Mouse (Mus musculus): ENCODE measurements around the gene Phlda2. TPM values are rescaled to one million over a fixed set of nuclear protein-coding genes. Genes with fewer than 3 reads are reported as not detected.

Phlda2 gene
- total and polyA plus RNA-seq, 2 experiments from 2014 or later = not detected

GRCm38 (mm10) chr7:143467714-143468113 lies 35.2 kb downstream of the Phlda2 start:
- Histone ChIP-seq H3K4me3 (ENCODE audit: low read depth, low read length) (no peak overlapping the region), H3K27me3 (ENCODE audit: control insufficient read depth, insufficient read depth, low read length) (no peaks in the 10 kb centered on the region), H3K27ac (ENCODE audit: low read depth) (no peak overlapping the region), H3K9me3 (replicated peaks; ENCODE audit: control insufficient read depth, low read length) (no peaks in the 10 kb centered on the region), H3K9ac (replicated peaks; ENCODE audit: low read depth, low read length) (no peak overlapping the region), H3K4me1 (ENCODE audit: control insufficient read depth, insufficient read depth) (peaks cover 10% of the 10 kb centered on the region; the same call in 1 of the 2 replicates), H3K4me2 (ENCODE audit: low read depth, low read length) (no peak overlapping the region), H3K36me3 (replicated peaks; ENCODE audit: control insufficient read depth, insufficient read depth, low read length) (no peaks in the 10 kb centered on the region)
- ATAC-seq (ENCODE audit: insufficient read depth, low read depth) (no peak), DNase-seq (ENCODE audit: low spot score) (no peak)
- TF ChIP-seq EP300 (IDR thresholded peaks at IDR 0.05; ENCODE audit: low read depth) (no peak), CTCF (IDR thresholded peaks at IDR 0.05; ENCODE audit: low read depth) (no peak)
- 33% methylated on average over 6 of the region's 6 CpGs for WGBS

- DNase-seq (ENCODE audit: low spot score) = peak; percentile 61
- no peak overlapping the region for H3K27ac ChIP-seq (ENCODE audit: low read depth)
- no peak overlapping the region for H3K4me3 ChIP-seq (ENCODE audit: low read depth, low read length)
- peak; percentile 21; the same call in 1 of the 2 replicates for ATAC-seq (ENCODE audit: insufficient read depth, low read depth)
- H3K36me3 ChIP-seq (replicated peaks; ENCODE audit: control insufficient read depth, insufficient read depth, low read length) = no peaks in the 10 kb centered on the region
- H3K4me2 ChIP-seq (ENCODE audit: low read depth, low read length) = no peak overlapping the region
- H3K9me3 ChIP-seq (replicated peaks; ENCODE audit: control insufficient read depth, low read length) = no peaks in the 10 kb centered on the region
- H3K4me1 ChIP-seq (ENCODE audit: control insufficient read depth, insufficient read depth) = peaks cover 10% of the 10 kb centered on the region; the same call in 1 of the 2 replicates
- peak; percentile 94 for TF ChIP-seq CTCF (IDR thresholded peaks at IDR 0.05; ENCODE audit: low read depth)
- no peak for TF ChIP-seq EP300 (IDR thresholded peaks at IDR 0.05; ENCODE audit: low read depth)
- WGBS = 36% methylated on average over 14 of the region's 14 CpGs
- H3K27me3 ChIP-seq (ENCODE audit: control insufficient read depth, insufficient read depth, low read length) = no peaks in the 10 kb centered on the region
- H3K9ac ChIP-seq (replicated peaks; ENCODE audit: low read depth, low read length) = no peak overlapping the region
Observed at GRCm38 (mm10) chr7:143466099-143466677, 36.8 kb downstream of the Phlda2 start.

- H3K4me3 ChIP-seq (ENCODE audit: low read depth, low read length) = peak overlapping the region; percentile 43
- ATAC-seq (ENCODE audit: insufficient read depth, low read depth) (no peak), DNase-seq (ENCODE audit: low spot score) (peak; percentile 33)
- 0 out of 2 replicates have a peak overlapping the region, but pooled peaks have one; percentile 34 for H3K9ac ChIP-seq (replicated peaks; ENCODE audit: low read depth, low read length)
- no peak overlapping the region for H3K27ac ChIP-seq (ENCODE audit: low read depth)
- H3K27me3 ChIP-seq (ENCODE audit: control insufficient read depth, insufficient read depth, low read length) = no peaks in the 10 kb centered on the region
- H3K4me1 ChIP-seq (ENCODE audit: control insufficient read depth, insufficient read depth) = peaks cover 10% of the 10 kb centered on the region; the same call in 1 of the 2 replicates
- H3K36me3 ChIP-seq (replicated peaks; ENCODE audit: control insufficient read depth, insufficient read depth, low read length) = no peaks in the 10 kb centered on the region
- H3K4me2 ChIP-seq (ENCODE audit: low read depth, low read length) = peak overlapping the region; percentile 78
- TF ChIP-seq CTCF (IDR thresholded peaks at IDR 0.05; ENCODE audit: low read depth) = no peak
- no peak for TF ChIP-seq EP300 (IDR thresholded peaks at IDR 0.05; ENCODE audit: low read depth)
- WGBS = 16% methylated on average over 54 of the region's 56 CpGs
- no peaks in the 10 kb centered on the region for H3K9me3 ChIP-seq (replicated peaks; ENCODE audit: control insufficient read depth, low read length)
Observed at GRCm38 (mm10) chr7:143464811-143465560, 38.0 kb downstream of the Phlda2 start.

- DNase-seq (ENCODE audit: low spot score) (peak; percentile 68), ATAC-seq (ENCODE audit: insufficient read depth, low read depth) (no peak)
- WGBS = 29% methylated on average over 11 of the region's 11 CpGs
- Histone ChIP-seq H3K9ac (replicated peaks; ENCODE audit: low read depth, low read length) (no peak overlapping the region), H3K4me1 (ENCODE audit: control insufficient read depth, insufficient read depth) (peaks cover 14% of the 10 kb centered on the region; the same call in 1 of the 2 replicates), H3K4me2 (ENCODE audit: low read depth, low read length) (0 out of 2 replicates have a peak overlapping the region, but pooled peaks have one; percentile 20), H3K9me3 (replicated peaks; ENCODE audit: control insufficient read depth, low read length) (no peaks in the 10 kb centered on the region), H3K36me3 (replicated peaks; ENCODE audit: control insufficient read depth, insufficient read depth, low read length) (no peaks in the 10 kb centered on the region), H3K27me3 (ENCODE audit: control insufficient read depth, insufficient read depth, low read length) (no peaks in the 10 kb centered on the region), H3K4me3 (ENCODE audit: low read depth, low read length) (no peak overlapping the region), H3K27ac (ENCODE audit: low read depth) (no peak overlapping the region)
- no peak for TF ChIP-seq EP300 (IDR thresholded peaks at IDR 0.05; ENCODE audit: low read depth)
- TF ChIP-seq CTCF (IDR thresholded peaks at IDR 0.05; ENCODE audit: low read depth) = peak; percentile 86
Observed at GRCm38 (mm10) chr7:143463865-143464415, 39.0 kb downstream of the Phlda2 start.

- Histone ChIP-seq H3K4me2 (ENCODE audit: low read depth, low read length) (no peak overlapping the region), H3K36me3 (replicated peaks; ENCODE audit: control insufficient read depth, insufficient read depth, low read length) (no peaks in the 10 kb centered on the region), H3K4me1 (ENCODE audit: control insufficient read depth, insufficient read depth) (peaks cover 14% of the 10 kb centered on the region; the same call in 1 of the 2 replicates), H3K27me3 (ENCODE audit: control insufficient read depth, insufficient read depth, low read length) (0 out of 2 replicates have a peak, but pooled peaks cover 5% of the 10 kb centered on the region), H3K27ac (ENCODE audit: low read depth) (no peak overlapping the region), H3K9me3 (replicated peaks; ENCODE audit: control insufficient read depth, low read length) (no peaks in the 10 kb centered on the region), H3K9ac (replicated peaks; ENCODE audit: low read depth, low read length) (no peak overlapping the region), H3K4me3 (ENCODE audit: low read depth, low read length) (no peak overlapping the region)
- 75% methylated on average over 5 of the region's 5 CpGs for WGBS
- no peak for TF ChIP-seq CTCF (IDR thresholded peaks at IDR 0.05; ENCODE audit: low read depth)
- TF ChIP-seq EP300 (IDR thresholded peaks at IDR 0.05; ENCODE audit: low read depth) = no peak
- no peak for DNase-seq (ENCODE audit: low spot score)
- ATAC-seq (ENCODE audit: insufficient read depth, low read depth) = no peak
Observed at GRCm38 (mm10) chr7:143462516-143462915, 40.4 kb downstream of the Phlda2 start.
